Mouse (Mus musculus) heart, postnatal 4 days (tissue): ENCODE results near the gene Kif24. TPM values are rescaled to one million over a fixed set of nuclear protein-coding genes. Genes with fewer than 3 reads are reported as not detected.
A peak's percentile ranks its signal among the peaks of the same experiment; 100 is the strongest.
"Not testable (repeated sequence)": the region's sequence is repeated elsewhere in the genome, so short reads cannot be mapped to it uniquely, and the experiment has no call there.

Experiments used
- DNase-seq: peaks from one replicate; pipeline ENCODE4 v3.0.0; 2021
- total RNA-seq, 2 experiments: library from RNA; stranded (reverse); gene quantifications; 2 replicates each; pipeline ENCODE4 v1.2.3; 2021

The Kif24 gene
- total RNA-seq, 2 experiments from 2014 or later, result 4.4 to 4.6 TPM

- no peak for DNase-seq
These were observed 28.3 kb upstream of the Kif24 start for GRCm38 (mm10) chr4:41492951-41493350.

- peak; percentile 70 for DNase-seq
These were observed 16.9 kb upstream of the Kif24 start for GRCm38 (mm10) chr4:41481601-41482017.

GRCm38 (mm10) chr4:41480254-41480653, 15.6 kb upstream of the Kif24 start:
- peak; percentile 67 for DNase-seq

GRCm38 (mm10) chr4:41479456-41479804, 14.7 kb upstream of the Kif24 start:
- DNase-seq, result peak; percentile 50

- DNase-seq, result no peak
These were observed 14.2 kb upstream of the Kif24 start for GRCm38 (mm10) chr4:41478751-41479455.

- DNase-seq, result no peak
These were observed 13.0 kb upstream of the Kif24 start for GRCm38 (mm10) chr4:41477648-41478160.

GRCm38 (mm10) chr4:41471384-41471689, 6.7 kb upstream of the Kif24 start:
- no peak for DNase-seq

- peak; percentile 33 for DNase-seq
These were observed 6.1 kb upstream of the Kif24 start for GRCm38 (mm10) chr4:41470684-41471383.

GRCm38 (mm10) chr4:41470051-41470683, 5.5 kb upstream of the Kif24 start:
- no peak for DNase-seq

GRCm38 (mm10) chr4:41469199-41469598, 4.5 kb upstream of the Kif24 start:
- no peak for DNase-seq

- peak; percentile 78 for DNase-seq
These were observed 3.9 kb upstream of the Kif24 start for GRCm38 (mm10) chr4:41468396-41469080.

GRCm38 (mm10) chr4:41465287-41465665, 589 bp upstream of the Kif24 start:
- no peak for DNase-seq

GRCm38 (mm10) chr4:41463051-41463738, 1.5 kb downstream of the Kif24 start:
- not testable (repeated sequence) for DNase-seq

- DNase-seq, result no peak
These were observed 4.0 kb downstream of the Kif24 start for GRCm38 (mm10) chr4:41460690-41461089.

GRCm38 (mm10) chr4:41447595-41447994, 17.1 kb downstream of the Kif24 start:
- no peak for DNase-seq

GRCm38 (mm10) chr4:41442790-41443302, 21.8 kb downstream of the Kif24 start:
- no peak for DNase-seq

GRCm38 (mm10) chr4:41438931-41439330, 25.8 kb downstream of the Kif24 start:
- DNase-seq, result no peak

- DNase-seq, result no peak
These were observed 47.7 kb downstream of the Kif24 start for GRCm38 (mm10) chr4:41416966-41417365.

- no peak for DNase-seq
These were observed 55.3 kb downstream of the Kif24 start for GRCm38 (mm10) chr4:41409341-41409740.

GRCm38 (mm10) chr4:41407353-41407752, 57.3 kb downstream of the Kif24 start:
- no peak for DNase-seq

- no peak for DNase-seq
These were observed 58.1 kb downstream of the Kif24 start for GRCm38 (mm10) chr4:41406597-41406996.

GRCm38 (mm10) chr4:41401573-41401972, 63.1 kb downstream of the Kif24 start:
- no peak for DNase-seq
